Mouse (Mus musculus): ENCODE results near the gene Slc5a11.

DNA sequence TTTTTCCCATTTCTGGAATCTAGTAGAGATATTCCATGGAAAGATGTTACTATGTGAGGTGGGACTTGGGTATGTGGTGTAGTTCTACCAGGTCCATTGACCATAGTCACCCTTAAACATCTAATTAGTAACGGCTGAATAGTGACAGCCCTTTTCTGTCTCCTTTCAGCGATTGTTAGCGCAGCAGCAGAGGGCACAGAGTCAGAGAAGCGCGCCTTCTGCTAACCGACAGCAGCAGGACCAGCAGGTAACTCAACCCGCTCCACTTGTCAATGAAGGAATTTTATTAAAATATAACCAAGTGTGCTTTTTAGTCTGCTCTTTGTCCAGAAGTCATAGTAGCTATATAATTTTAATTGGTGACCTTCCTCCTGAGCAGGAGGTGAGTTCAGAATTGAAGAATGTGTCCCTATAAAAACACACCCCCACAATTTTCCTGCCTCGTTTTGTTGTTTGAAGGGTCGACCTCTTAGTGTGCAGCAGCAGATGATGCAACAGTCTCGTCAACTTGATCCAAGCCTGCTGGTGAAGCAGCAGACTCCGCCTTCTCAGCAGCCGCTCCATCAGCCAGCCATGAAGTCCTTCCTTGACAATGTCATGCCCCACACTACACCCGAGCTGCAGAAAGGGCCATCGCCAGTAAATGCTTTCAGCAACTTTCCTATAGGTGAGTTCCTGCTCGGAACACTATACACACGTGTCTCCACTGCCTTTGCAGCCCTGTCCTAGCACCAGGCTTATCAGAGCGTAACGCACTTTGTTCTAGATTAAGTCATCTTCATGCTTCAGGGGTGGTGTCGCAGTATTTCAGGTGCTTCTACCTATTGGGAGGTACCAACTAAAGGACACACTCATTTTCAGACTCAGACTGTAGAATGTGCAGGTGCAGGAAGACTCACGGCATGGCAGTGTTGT is 32.5 kb upstream of the Slc5a11 start:
- TF ChIP-seq EP300 (IDR thresholded peaks at IDR 0.05; ENCODE audit: low read depth) (no peak), CTCF (IDR thresholded peaks at IDR 0.05; ENCODE audit: low read depth) (no peak)

Data from heart, postnatal 0 days (tissue).